Mouse (Mus musculus): Measurements from ENCODE around the gene Cacng6.

The Cacng6 gene

GRCm38 (mm10) chr7:3419941-3420340 is 4.1 kb upstream of the Cacng6 start:
- in situ Hi-C loops (cut with MboI, MseI) = no loop called here

- in situ Hi-C loops (cut with MboI, MseI) = no loop called here
These were observed 3.5 kb upstream of the Cacng6 start for GRCm38 (mm10) chr7:3420466-3420865.

GRCm38 (mm10) chr7:3421297-3421696 is 2.7 kb upstream of the Cacng6 start:
- in situ Hi-C loops (cut with MboI, MseI) = no loop called here

- in situ Hi-C loops (cut with MboI, MseI) = no loop called here
These were observed 1.9 kb upstream of the Cacng6 start for GRCm38 (mm10) chr7:3422051-3422450.

- in situ Hi-C loops (cut with MboI, MseI) = no loop called here
These were observed 565 bp upstream of the Cacng6 start for GRCm38 (mm10) chr7:3423430-3423829.

- in situ Hi-C loops (cut with MboI, MseI) = no loop called here
These were observed 1.1 kb downstream of the Cacng6 start for GRCm38 (mm10) chr7:3425141-3425540.

- in situ Hi-C loops (cut with MboI, MseI) = no loop called here
These were observed 6.2 kb downstream of the Cacng6 start for GRCm38 (mm10) chr7:3430161-3430560.

GRCm38 (mm10) chr7:3432066-3432465 is 8.1 kb downstream of the Cacng6 start:
- in situ Hi-C loops (cut with MboI, MseI) = no loop called here

- in situ Hi-C loops (cut with MboI, MseI) = no loop called here
These were observed 13.9 kb downstream of the Cacng6 start for GRCm38 (mm10) chr7:3437941-3438340.

GRCm38 (mm10) chr7:3439984-3440383 is 16.0 kb downstream of the Cacng6 start:
- in situ Hi-C loops (cut with MboI, MseI) = loop anchor here (5.0 kb wide), 1 partner anchor 58 kb away; no protein-coding TSS in a partner anchor

- in situ Hi-C loops (cut with MboI, MseI) = loop anchor here (5.0 kb wide), 1 partner anchor 58 kb away; no protein-coding TSS in a partner anchor
These were observed 16.5 kb downstream of the Cacng6 start for GRCm38 (mm10) chr7:3440526-3440925.

- in situ Hi-C loops (cut with MboI, MseI) = loop anchor here (5.0 kb wide), 1 partner anchor 60 kb away; no protein-coding TSS in a partner anchor
These were observed 18.6 kb downstream of the Cacng6 start for GRCm38 (mm10) chr7:3442476-3443062.

GRCm38 (mm10) chr7:3444678-3445077 is 20.7 kb downstream of the Cacng6 start:
- in situ Hi-C loops (cut with MboI, MseI) = loop anchor here (5.0 kb wide), 1 partner anchor 62 kb away; no protein-coding TSS in a partner anchor

- in situ Hi-C loops (cut with MboI, MseI) = no loop called here
These were observed 22.6 kb downstream of the Cacng6 start for GRCm38 (mm10) chr7:3446584-3446983.

GRCm38 (mm10) chr7:3447026-3447425 is 23.0 kb downstream of the Cacng6 start:
- in situ Hi-C loops (cut with MboI, MseI) = no loop called here

GRCm38 (mm10) chr7:3448737-3449454 is 24.9 kb downstream of the Cacng6 start:
- in situ Hi-C loops (cut with MboI, MseI) = no loop called here

GRCm38 (mm10) chr7:3450671-3451070 is 26.7 kb downstream of the Cacng6 start:
- in situ Hi-C loops (cut with MboI, MseI) = no loop called here

- in situ Hi-C loops (cut with MboI, MseI) = no loop called here
These were observed 27.2 kb downstream of the Cacng6 start for GRCm38 (mm10) chr7:3451161-3451560.

GRCm38 (mm10) chr7:3452821-3453485 is 29.0 kb downstream of the Cacng6 start:
- in situ Hi-C loops (cut with MboI, MseI) = no loop called here

GRCm38 (mm10) chr7:3453486-3454183 is 29.6 kb downstream of the Cacng6 start:
- in situ Hi-C loops (cut with MboI, MseI) = no loop called here

GRCm38 (mm10) chr7:3457111-3457840 is 33.3 kb downstream of the Cacng6 start:
- in situ Hi-C loops (cut with MboI, MseI) = no loop called here

Measured in regulatory T cell (primary cell).